Mouse (Mus musculus) ES-Bruce4 (cell line): ENCODE measurements at regions not wholly inside any gene's neighbourhood (a gene's known extent, or its start where the extent isn't known, plus 50 kb on each side); places are given as distances from the start of the nearest gene placed in this dataset.

ENCODE experiments used
- CTCF ChIP-seq: IDR thresholded peaks from one replicate; pipeline ENCODE4 v1.8.1; 2011; ENCODE audit warnings: low read depth, low read length
- POLR2A ChIP-seq: IDR thresholded peaks from one replicate; pipeline ENCODE4 v1.8.1; 2011; ENCODE audit warnings: low read length; ENCODE audit not compliant: insufficient read depth

- no peak for TF ChIP-seq POLR2A
- TF ChIP-seq CTCF: no peak
Observed at GRCm38 (mm10) chr13:44046436-44046835, 261.9 kb downstream of the Cd83 start.
